Mouse (Mus musculus) frontal cortex, adult (tissue): ENCODE data around the gene Necab2.

Experiments
- ATAC-seq: cut with Nextera tagmentation; 2 replicates; pipeline ENCODE4 v1.9.2; 2017; ENCODE audit warnings: mild to moderate bottlenecking, moderate library complexity, mixed read lengths; ENCODE audit not compliant: low TSS enrichment

Gene Necab2

GRCm38 (mm10) chr8:119452919-119453318 lies 6.4 kb downstream of the Necab2 start:
- ATAC-seq = no peak

GRCm38 (mm10) chr8:119456045-119456444 lies 9.5 kb downstream of the Necab2 start:
- no peak for ATAC-seq

- ATAC-seq = no peak
Observed at GRCm38 (mm10) chr8:119459724-119460123, 13.2 kb downstream of the Necab2 start.

GRCm38 (mm10) chr8:119461356-119461755 lies 14.8 kb downstream of the Necab2 start:
- ATAC-seq = no peak

GRCm38 (mm10) chr8:119463709-119464108 lies 17.2 kb downstream of the Necab2 start:
- no peak for ATAC-seq

- ATAC-seq = peak; percentile 56; the same call in 1 of the 2 replicates
Observed at GRCm38 (mm10) chr8:119466105-119466504, 19.6 kb downstream of the Necab2 start.

- no peak for ATAC-seq
Observed at GRCm38 (mm10) chr8:119466794-119467193, 20.3 kb downstream of the Necab2 start.

GRCm38 (mm10) chr8:119468091-119468490 lies 21.6 kb downstream of the Necab2 start:
- no peak for ATAC-seq

- no peak for ATAC-seq
Observed at GRCm38 (mm10) chr8:119478684-119479083, 32.2 kb downstream of the Necab2 start.

GRCm38 (mm10) chr8:119484145-119484896 lies 37.8 kb downstream of the Necab2 start:
- ATAC-seq = no peak

GRCm38 (mm10) chr8:119487093-119487492 lies 40.6 kb downstream of the Necab2 start:
- ATAC-seq = no peak

GRCm38 (mm10) chr8:119496848-119497247 lies 50.3 kb downstream of the Necab2 start:
- ATAC-seq = peak; percentile 50; the same call in 1 of the 2 replicates

GRCm38 (mm10) chr8:119499836-119500235 lies 53.3 kb downstream of the Necab2 start:
- no peak for ATAC-seq

- ATAC-seq = no peak
Observed at GRCm38 (mm10) chr8:119501598-119501997, 55.1 kb downstream of the Necab2 start, which contains the start of gene Slc38a8. Gene Slc38a8 (minus strand): TSS chr8:119501698.

GRCm38 (mm10) chr8:119502111-119502510 lies 55.6 kb downstream of the Necab2 start:
- no peak for ATAC-seq

- ATAC-seq = no peak
Observed at GRCm38 (mm10) chr8:119503191-119503767, 56.8 kb downstream of the Necab2 start.

- ATAC-seq = no peak
Observed at GRCm38 (mm10) chr8:119505488-119505887, 59.0 kb downstream of the Necab2 start.

- ATAC-seq = no peak
Observed at GRCm38 (mm10) chr8:119506106-119506505, 59.6 kb downstream of the Necab2 start.

GRCm38 (mm10) chr8:119510471-119510870 lies 64.0 kb downstream of the Necab2 start:
- ATAC-seq = no peak

- peak; percentile 16; the same call in 1 of the 2 replicates for ATAC-seq
Observed at GRCm38 (mm10) chr8:119511722-119512121, 65.2 kb downstream of the Necab2 start.

GRCm38 (mm10) chr8:119513405-119513804 lies 66.9 kb downstream of the Necab2 start:
- no peak for ATAC-seq

GRCm38 (mm10) chr8:119514940-119515339 lies 68.4 kb downstream of the Necab2 start:
- ATAC-seq = no peak

GRCm38 (mm10) chr8:119515767-119516166 lies 69.2 kb downstream of the Necab2 start:
- no peak for ATAC-seq
